Mouse (Mus musculus) embryonic facial prominence, embryonic 10.5 days (tissue): ENCODE results near the gene Eif4h. TPM values are rescaled to one million over a fixed set of nuclear protein-coding genes. Genes with fewer than 3 reads are reported as not detected.

Source experiments
- DNase-seq: peaks from one replicate; pipeline ENCODE4 v3.0.0-alpha.2; 2017; ENCODE audit warnings: low spot score
- H3K27ac ChIP-seq: fragments of 300-500 bp; sonication (generic); replicated peaks from 2 replicates; pipeline ENCODE4 v1.5.1; 2016; ENCODE audit warnings: mild to moderate bottlenecking
- H3K27me3 ChIP-seq: fragments of 300-500 bp; sonication (generic); replicated peaks from 2 replicates; pipeline ENCODE4 v1.6.1; 2016; ENCODE audit warnings: low read depth, mild to moderate bottlenecking; ENCODE audit not compliant: poor library complexity, severe bottlenecking
- H3K36me3 ChIP-seq: fragments of 300-500 bp; sonication (generic); replicated peaks from 2 replicates; pipeline ENCODE4 v1.6.1; 2016; ENCODE audit warnings: mild to moderate bottlenecking, moderate library complexity
- H3K4me1 ChIP-seq: fragments of 300-500 bp; sonication (generic); 2 replicates; pipeline ENCODE4 v1.6.1; 2016
- H3K4me3 ChIP-seq: fragments of 300-500 bp; sonication (generic); 2 replicates; pipeline ENCODE4 v1.5.1; 2016; ENCODE audit warnings: mild to moderate bottlenecking, moderate library complexity
- H3K9me3 ChIP-seq: fragments of 300-500 bp; sonication (generic); 2 replicates; pipeline ENCODE4 v1.6.1; 2016; ENCODE audit warnings: mild to moderate bottlenecking
- WGBS: fragments of 180-500 bp; shearing (Covaris S2); methylation state at CpG from one replicate; pipeline ENCODE4 v1.1.7; 2016; 5-methylcytosine and 5-hydroxymethylcytosine counted together
- polyA plus RNA-seq: library from polyadenylated mRNA; unstranded; fragments of >200 nt; fragmentation: Nextera tagmentation; extraction: Ambion mirVana; gene quantifications from 2 replicates; pipeline ENCODE4 v1.2.1, GENCODE M21; 2016

Gene Eif4h
- polyA plus RNA-seq, 1 experiment from 2014 or later: 593 TPM

- H3K9me3 ChIP-seq: no peaks in the 10 kb centered on the region
- H3K4me3 ChIP-seq: no peak overlapping the region
- WGBS: 75% methylated on average over 8 of the region's 8 CpGs
- no peak overlapping the region for H3K27ac ChIP-seq
- DNase-seq: no peak
- H3K27me3 ChIP-seq: no peaks in the 10 kb centered on the region
- H3K36me3 ChIP-seq: no peaks in the 10 kb centered on the region
- H3K4me1 ChIP-seq: peaks cover 4% of the 10 kb centered on the region; the same call in 1 of the 2 replicates
These were observed 5.4 kb upstream of the Eif4h start for GRCm38 (mm10) chr5:134644643-134645118.

GRCm38 (mm10) chr5:134644121-134644520 is 4.8 kb upstream of the Eif4h start:
- no peak for DNase-seq
- Histone ChIP-seq H3K27me3 (no peaks in the 10 kb centered on the region), H3K4me1 (peaks cover 8% of the 10 kb centered on the region; the same call in 1 of the 2 replicates), H3K27ac (no peak overlapping the region), H3K36me3 (no peaks in the 10 kb centered on the region), H3K4me3 (no peak overlapping the region), H3K9me3 (no peaks in the 10 kb centered on the region)
- 86% methylated on average over 1 of the region's 1 CpGs for WGBS

- H3K4me1 ChIP-seq: peaks cover 16% of the 10 kb centered on the region
- 83% methylated on average over 3 of the region's 3 CpGs for WGBS
- DNase-seq: no peak
- H3K36me3 ChIP-seq: peaks cover 23% of the 10 kb centered on the region
- no peaks in the 10 kb centered on the region for H3K27me3 ChIP-seq
- no peak overlapping the region for H3K4me3 ChIP-seq
- no peaks in the 10 kb centered on the region for H3K9me3 ChIP-seq
- no peak overlapping the region for H3K27ac ChIP-seq
These were observed 1.1 kb upstream of the Eif4h start for GRCm38 (mm10) chr5:134640371-134640770.

- peak overlapping the region; percentile 99 for H3K27ac ChIP-seq
- peaks cover 40% of the 10 kb centered on the region for H3K36me3 ChIP-seq
- H3K27me3 ChIP-seq: no peaks in the 10 kb centered on the region
- H3K4me3 ChIP-seq: peak overlapping the region; percentile 99
- peaks cover 16% of the 10 kb centered on the region for H3K4me1 ChIP-seq
- under 1% methylated on average over 85 of the region's 85 CpGs for WGBS
- no peak for DNase-seq
- H3K9me3 ChIP-seq: no peaks in the 10 kb centered on the region
These were observed 625 bp downstream of the Eif4h start for GRCm38 (mm10) chr5:134638461-134639268.

GRCm38 (mm10) chr5:134637820-134638367 is 1.4 kb downstream of the Eif4h start:
- peak overlapping the region; percentile 99 for H3K4me3 ChIP-seq
- no peak for DNase-seq
- no peaks in the 10 kb centered on the region for H3K27me3 ChIP-seq
- WGBS: 36% methylated on average over 5 of the region's 5 CpGs
- H3K4me1 ChIP-seq: peaks cover 16% of the 10 kb centered on the region
- peak overlapping the region; percentile 99 for H3K27ac ChIP-seq
- no peaks in the 10 kb centered on the region for H3K9me3 ChIP-seq
- H3K36me3 ChIP-seq: peaks cover 48% of the 10 kb centered on the region

- no peak overlapping the region for H3K27ac ChIP-seq
- H3K4me1 ChIP-seq: peaks cover 5% of the 10 kb centered on the region
- H3K36me3 ChIP-seq: peaks cover 98% of the 10 kb centered on the region
- 70% methylated on average over 2 of the region's 2 CpGs for WGBS
- no peaks in the 10 kb centered on the region for H3K27me3 ChIP-seq
- no peak for DNase-seq
- H3K4me3 ChIP-seq: no peak overlapping the region
- no peaks in the 10 kb centered on the region for H3K9me3 ChIP-seq
These were observed 6.4 kb downstream of the Eif4h start for GRCm38 (mm10) chr5:134632841-134633240.

GRCm38 (mm10) chr5:134630835-134631234 is 8.5 kb downstream of the Eif4h start:
- no peak overlapping the region for H3K27ac ChIP-seq
- no peaks in the 10 kb centered on the region for H3K9me3 ChIP-seq
- H3K4me1 ChIP-seq: no peaks in the 10 kb centered on the region
- H3K36me3 ChIP-seq: peaks cover 99% of the 10 kb centered on the region
- no peak overlapping the region for H3K4me3 ChIP-seq
- H3K27me3 ChIP-seq: no peaks in the 10 kb centered on the region
- DNase-seq: no peak

GRCm38 (mm10) chr5:134629508-134629907 is 9.8 kb downstream of the Eif4h start:
- no peak for DNase-seq
- peaks cover 99% of the 10 kb centered on the region for H3K36me3 ChIP-seq
- WGBS: 87% methylated on average over 4 of the region's 4 CpGs

GRCm38 (mm10) chr5:134622069-134622468 is 17.2 kb downstream of the Eif4h start:
- no peak for DNase-seq
- no peak overlapping the region for H3K27ac ChIP-seq
- peaks cover 100% of the 10 kb centered on the region for H3K36me3 ChIP-seq
- H3K4me3 ChIP-seq: no peak overlapping the region
- WGBS: 95% methylated on average over 2 of the region's 2 CpGs
- no peaks in the 10 kb centered on the region for H3K4me1 ChIP-seq
- H3K9me3 ChIP-seq: no peaks in the 10 kb centered on the region
- H3K27me3 ChIP-seq: no peaks in the 10 kb centered on the region

More at GRCm38 (mm10) chr5:134629508-134629907, 9.8 kb downstream of the Eif4h start:
- Histone ChIP-seq H3K4me1 (no peaks in the 10 kb centered on the region), H3K9me3 (no peaks in the 10 kb centered on the region), H3K27me3 (no peaks in the 10 kb centered on the region), H3K27ac (no peak overlapping the region), H3K4me3 (no peak overlapping the region)

- Histone ChIP-seq H3K27ac (no peak overlapping the region), H3K27me3 (no peaks in the 10 kb centered on the region), H3K9me3 (no peaks in the 10 kb centered on the region), H3K36me3 (peaks cover 100% of the 10 kb centered on the region), H3K4me3 (no peak overlapping the region), H3K4me1 (no peaks in the 10 kb centered on the region)
- 93% methylated on average over 16 of the region's 16 CpGs for WGBS
- DNase-seq: no peak
These were observed 18.1 kb downstream of the Eif4h start for GRCm38 (mm10) chr5:134621099-134621640.

GRCm38 (mm10) chr5:134620457-134620856 is 18.8 kb downstream of the Eif4h start:
- no peaks in the 10 kb centered on the region for H3K27me3 ChIP-seq
- H3K36me3 ChIP-seq: peaks cover 99% of the 10 kb centered on the region
- no peak for DNase-seq
- 92% methylated on average over 9 of the region's 9 CpGs for WGBS
- H3K27ac ChIP-seq: no peak overlapping the region
- no peaks in the 10 kb centered on the region for H3K9me3 ChIP-seq
- H3K4me1 ChIP-seq: no peaks in the 10 kb centered on the region
- H3K4me3 ChIP-seq: no peak overlapping the region

- no peaks in the 10 kb centered on the region for H3K27me3 ChIP-seq
- 49% methylated on average over 3 of the region's 3 CpGs for WGBS
- H3K36me3 ChIP-seq: peaks cover 78% of the 10 kb centered on the region
- DNase-seq: peak; percentile 60
- H3K4me3 ChIP-seq: no peak overlapping the region
- H3K9me3 ChIP-seq: no peaks in the 10 kb centered on the region
- H3K4me1 ChIP-seq: no peaks in the 10 kb centered on the region
- H3K27ac ChIP-seq: no peak overlapping the region
These were observed 22.2 kb downstream of the Eif4h start for GRCm38 (mm10) chr5:134617071-134617470.

- DNase-seq: no peak
- WGBS: 69% methylated on average over 4 of the region's 4 CpGs
- Histone ChIP-seq H3K27me3 (no peaks in the 10 kb centered on the region), H3K27ac (no peak overlapping the region), H3K9me3 (no peaks in the 10 kb centered on the region), H3K4me3 (no peak overlapping the region), H3K36me3 (peaks cover 65% of the 10 kb centered on the region), H3K4me1 (no peaks in the 10 kb centered on the region)
These were observed 23.5 kb downstream of the Eif4h start for GRCm38 (mm10) chr5:134615780-134616179.
